ENCODE assay signal across 19 mouse cellular contexts in the genomic region with DNA sequence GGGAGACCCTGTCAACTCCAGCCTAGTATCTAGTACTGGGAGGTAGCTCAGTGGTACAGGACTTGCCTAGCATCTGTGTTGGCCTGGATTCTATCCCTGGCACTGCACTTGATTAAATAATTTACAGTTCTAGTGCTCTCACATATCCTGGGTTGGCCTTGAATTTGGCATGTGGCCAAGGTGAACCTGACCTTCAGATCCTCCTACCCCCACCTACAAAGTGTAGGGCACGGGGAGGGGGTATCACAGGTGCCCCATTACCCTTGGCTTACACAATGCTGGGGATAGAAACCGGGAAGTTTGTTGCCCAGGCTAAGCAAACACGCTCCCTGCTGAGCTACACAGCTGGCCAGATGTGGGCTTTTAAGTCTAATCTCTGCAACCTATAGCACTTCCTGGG. TPM values are rescaled to one million over a fixed set of nuclear protein-coding genes. Genes with fewer than 3 reads are reported as not detected.
DNase-seq lines count a peak whose midpoint lies in the region; ATAC-seq and TF ChIP-seq lines count a peak whose summit lies in the region.
"Had no signal": no experiment of that assay in that cellular context is flagged by ENCODE, and none has a peak within 500 bp of the region (broad histone marks: within the 10 kb centered on the region; RNA-seq: fewer than 3 reads in every experiment).

No protein-coding gene starts in this region.

- no peak overlapping the region for H3K4me2 ChIP-seq in heart, embryonic 14.5 days (ENCODE audit: low read length)
- H3K4me2 ChIP-seq in heart, embryonic 11.5 days: no peak overlapping the region
- no peak overlapping the region for H3K4me2 ChIP-seq in intestine, postnatal 0 days (replicated peaks; ENCODE audit: low read depth)
- H3K4me2 ChIP-seq: hindbrain, embryonic 14.5 days had no signal

- no peak overlapping the region for H3K9ac ChIP-seq in heart, embryonic 14.5 days (ENCODE audit: low read length)
- no peak overlapping the region for H3K9ac ChIP-seq in heart, embryonic 11.5 days (ENCODE audit: low read depth, low read length)
- no peak overlapping the region for H3K9ac ChIP-seq in intestine, postnatal 0 days (ENCODE audit: low read depth, low read length)
- H3K9ac ChIP-seq: hindbrain, embryonic 14.5 days had no signal

- H3K4me3 ChIP-seq in heart, embryonic 14.5 days (ENCODE audit: control insufficient read depth in 1 of 2, insufficient read depth in 1 of 2, low read depth in 1 of 2, low read length in 2 of 2): no peak overlapping the region
- no peak overlapping the region for H3K4me3 ChIP-seq in heart, embryonic 11.5 days (ENCODE audit: low read depth, low read length)
- H3K4me3 ChIP-seq in E14TG2a.4 (replicated peaks; ENCODE audit: low read length): peak overlapping the region; percentile 57; the same call in 1 of the 2 replicates
- no peak overlapping the region for H3K4me3 ChIP-seq in intestine, postnatal 0 days (ENCODE audit: low read depth, low read length)

- no peaks in the 10 kb centered on the region for H3K27me3 ChIP-seq in heart, embryonic 14.5 days (ENCODE audit: control insufficient read depth, insufficient read depth, low read length)
- H3K27me3 ChIP-seq in heart, embryonic 11.5 days (ENCODE audit: control insufficient read depth, insufficient read depth, low read length): no peaks in the 10 kb centered on the region
- no peaks in the 10 kb centered on the region for H3K27me3 ChIP-seq in E14TG2a.4 (ENCODE audit: insufficient read depth, low read length)
- no peaks in the 10 kb centered on the region for H3K27me3 ChIP-seq in intestine, postnatal 0 days (replicated peaks; ENCODE audit: control insufficient read depth, insufficient read depth, low read length)
- H3K27me3 ChIP-seq: Patski had no signal

- H3K9me3 ChIP-seq in heart, embryonic 14.5 days (ENCODE audit: control insufficient read depth, low read length): no peaks in the 10 kb centered on the region
- no peaks in the 10 kb centered on the region for H3K9me3 ChIP-seq in heart, embryonic 11.5 days (replicated peaks; ENCODE audit: control insufficient read depth, low read length)
- H3K9me3 ChIP-seq in E14TG2a.4 (ENCODE audit: low read length): no peaks in the 10 kb centered on the region
- H3K9me3 ChIP-seq in intestine, postnatal 0 days (ENCODE audit: control insufficient read depth): no peaks in the 10 kb centered on the region

- peak; percentile 36 for DNase-seq in kidney, postnatal 14 days
- no peak for DNase-seq in kidney, postnatal 4 days
- no peak for DNase-seq in cerebellum, adult 11-12 months
- DNase-seq in adipocyte (ENCODE audit: low spot score): no peak
- DNase-seq: B cell, adult 2 months; cerebellum, adult 11 months; cerebellum, postnatal 25 days; heart, postnatal 14 days; liver; lung, postnatal 14 days; thymus, postnatal 25 days had no signal

- 47% methylated on average over 3 of the region's 3 CpGs for WGBS in heart, embryonic 14.5 days
- 58% methylated on average over 3 of the region's 3 CpGs for WGBS in heart, embryonic 11.5 days (ENCODE audit: insufficient replicate concordance)
- WGBS in intestine, postnatal 0 days: 49% methylated on average over 3 of the region's 3 CpGs

- no peak for TF ChIP-seq CTCF in E14TG2a.4 (conservative IDR thresholded peaks at IDR 0.05; ENCODE audit: low read length)
- TF ChIP-seq CTCF in intestine, postnatal 0 days (IDR thresholded peaks at IDR 0.05; ENCODE audit: low read depth): no peak

- H3K36me3 ChIP-seq in heart, embryonic 14.5 days (ENCODE audit: control insufficient read depth, insufficient read depth, low read length): no peaks in the 10 kb centered on the region
- no peaks in the 10 kb centered on the region for H3K36me3 ChIP-seq in heart, embryonic 11.5 days (ENCODE audit: control insufficient read depth, insufficient read depth, low read length)
- no peaks in the 10 kb centered on the region for H3K36me3 ChIP-seq in E14TG2a.4 (ENCODE audit: insufficient read depth, low read length)
- H3K36me3 ChIP-seq in intestine, postnatal 0 days (ENCODE audit: control insufficient read depth, insufficient read depth): no peaks in the 10 kb centered on the region

- peak; percentile 26 for ATAC-seq in heart, embryonic 14.5 days (ENCODE audit: insufficient number of reproducible peaks, insufficient read depth, low FRiP score, low read depth)
- ATAC-seq in heart, embryonic 11.5 days (replicated peaks; ENCODE audit: insufficient number of reproducible peaks, low FRiP score, low TSS enrichment): no peak
- ATAC-seq in intestine, postnatal 0 days: peak; percentile 25; the same call in 1 of the 2 replicates
- ATAC-seq: activated CD4-positive, CD25-positive, alpha-beta regulatory T cell, adult 4 months; forebrain, embryonic 14.5 days; Patski had no signal

- H3K27ac ChIP-seq in heart, embryonic 14.5 days (replicated peaks in 1 of 2; ENCODE audit: control insufficient read depth in 1 of 2, insufficient read depth in 1 of 2, low read depth in 2 of 2, low read length in 2 of 2): no peak overlapping the region
- no peak overlapping the region for H3K27ac ChIP-seq in heart, embryonic 11.5 days (ENCODE audit: low read depth, low read length)
- H3K27ac ChIP-seq in intestine, postnatal 0 days (ENCODE audit: low read depth, low read length): no peak overlapping the region
- H3K27ac ChIP-seq: hindbrain, embryonic 14.5 days had no signal

- peaks cover 4 to 15% of the 10 kb centered on the region in 2 experiments; a peak in 3 of 4 replicates for H3K4me1 ChIP-seq in heart, embryonic 14.5 days (ENCODE audit: control insufficient read depth in 2 of 2, insufficient read depth in 2 of 2, low read length in 2 of 2)
- H3K4me1 ChIP-seq in heart, embryonic 11.5 days (ENCODE audit: control insufficient read depth, insufficient read depth, low read length): no peaks in the 10 kb centered on the region
- H3K4me1 ChIP-seq in E14TG2a.4 (replicated peaks; ENCODE audit: low read depth, low read length): peaks cover 40% of the 10 kb centered on the region
- H3K4me1 ChIP-seq in intestine, postnatal 0 days (replicated peaks; ENCODE audit: control insufficient read depth, insufficient read depth, low read length): no peaks in the 10 kb centered on the region

RNA-seq across cellular contexts. Expression of gene Pebp1, which starts 15.5 kb away (rescaled TPM):
- polyA plus RNA-seq in heart, embryonic 14.5 days (2014; fragmentation: Nextera tagmentation; extraction: Ambion mirVana): 634 and 638 TPM in 2 replicates
- 571 and 603 TPM in 2 replicates for polyA plus RNA-seq in heart, embryonic 11.5 days (2014; fragmentation: Nextera tagmentation; extraction: Ambion mirVana)
- polyA plus RNA-seq in intestine, postnatal 0 days (2015; fragmentation: Nextera tagmentation; extraction: Ambion mirVana): 258 and 267 TPM in 2 replicates

RNA-seq across cellular contexts. Expression of gene Vsig10, which starts 16.0 kb away (rescaled TPM):
- polyA plus RNA-seq in heart, embryonic 14.5 days (2014; fragmentation: Nextera tagmentation; extraction: Ambion mirVana): 3.9 and 6.6 TPM in 2 replicates
- polyA plus RNA-seq in heart, embryonic 11.5 days (2014; fragmentation: Nextera tagmentation; extraction: Ambion mirVana): 4.4 and 4.7 TPM in 2 replicates
- 13.9 and 14.9 TPM in 2 replicates for polyA plus RNA-seq in intestine, postnatal 0 days (2015; fragmentation: Nextera tagmentation; extraction: Ambion mirVana)

RNA-seq across cellular contexts. Expression of gene Wsb2, which starts 54.2 kb away (rescaled TPM):
- 92.6 and 97.5 TPM in 2 replicates for polyA plus RNA-seq in heart, embryonic 14.5 days (2014; fragmentation: Nextera tagmentation; extraction: Ambion mirVana)
- 77.0 and 88.9 TPM in 2 replicates for polyA plus RNA-seq in heart, embryonic 11.5 days (2014; fragmentation: Nextera tagmentation; extraction: Ambion mirVana)
- polyA plus RNA-seq in intestine, postnatal 0 days (2015; fragmentation: Nextera tagmentation; extraction: Ambion mirVana): 125 and 130 TPM in 2 replicates
